Mouse (Mus musculus) urinary bladder, adult 2 months (tissue): ENCODE data around the gene Camsap1. TPM values are rescaled to one million over a fixed set of nuclear protein-coding genes. Genes with fewer than 3 reads are reported as not detected.

Experiments
- DNase-seq: peaks from one replicate; pipeline ENCODE4 v3.0.0; 2022; ENCODE audit warnings: low spot score
- polyA plus RNA-seq: library from polyadenylated mRNA; depleted of rRNA; stranded (reverse); fragments of >200 nt; gene quantifications from 2 replicates; pipeline ENCODE4 v1.2.3, GENCODE M21; 2012

The Camsap1 gene
- polyA plus RNA-seq, 1 experiment: 7.4 TPM

DNA sequence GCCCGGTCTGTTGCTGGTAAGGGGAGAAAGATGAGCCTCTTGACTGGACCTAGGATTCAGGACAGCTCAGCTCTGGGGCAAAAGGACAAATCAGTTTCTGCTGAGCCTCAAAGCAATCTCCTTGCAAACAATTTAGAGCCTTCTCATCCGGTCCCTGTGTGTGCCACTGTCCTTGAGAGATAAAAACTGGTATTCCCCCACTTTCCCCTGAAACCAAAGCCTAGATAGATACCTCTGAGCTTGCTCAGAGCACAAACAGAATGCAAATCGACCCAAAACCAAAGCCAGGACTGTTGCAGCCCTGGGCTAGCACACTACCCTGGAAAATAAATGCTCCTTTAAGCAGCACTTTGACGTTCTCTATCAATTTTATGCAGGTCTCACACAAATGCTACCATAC, 4.1 kb downstream of the Camsap1 start:
- no peak for DNase-seq

DNA sequence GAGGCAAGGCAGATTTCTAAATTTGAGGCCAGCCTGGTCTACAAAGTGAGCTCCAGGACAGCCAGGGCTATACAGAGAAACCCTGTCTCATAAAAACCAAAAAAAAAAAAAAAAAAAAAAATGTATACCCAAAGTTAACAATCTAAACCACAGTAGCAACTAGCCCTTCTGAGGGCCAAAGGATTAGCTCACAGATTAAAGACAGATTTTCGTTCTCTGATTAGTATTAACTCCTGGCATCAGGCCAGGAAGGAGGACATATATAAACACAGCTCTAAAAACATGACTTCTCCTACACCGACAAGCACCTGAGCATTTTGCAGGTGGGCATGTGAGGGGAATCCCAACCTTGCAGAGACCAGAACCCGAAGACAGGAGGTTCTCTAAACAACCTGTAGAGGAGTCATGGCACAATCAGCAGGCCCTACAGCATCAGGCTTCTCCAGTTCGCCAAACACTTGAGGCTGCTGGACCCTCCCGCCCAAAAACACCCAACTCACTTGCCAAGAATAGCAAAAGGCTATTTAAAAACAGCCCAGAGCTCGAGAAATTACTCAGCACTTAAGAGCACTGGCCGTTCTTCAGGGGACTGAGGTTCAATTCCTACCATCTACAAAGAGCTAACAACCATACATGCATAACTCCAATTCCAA, 5.4 kb downstream of the Camsap1 start:
- no peak for DNase-seq

DNA sequence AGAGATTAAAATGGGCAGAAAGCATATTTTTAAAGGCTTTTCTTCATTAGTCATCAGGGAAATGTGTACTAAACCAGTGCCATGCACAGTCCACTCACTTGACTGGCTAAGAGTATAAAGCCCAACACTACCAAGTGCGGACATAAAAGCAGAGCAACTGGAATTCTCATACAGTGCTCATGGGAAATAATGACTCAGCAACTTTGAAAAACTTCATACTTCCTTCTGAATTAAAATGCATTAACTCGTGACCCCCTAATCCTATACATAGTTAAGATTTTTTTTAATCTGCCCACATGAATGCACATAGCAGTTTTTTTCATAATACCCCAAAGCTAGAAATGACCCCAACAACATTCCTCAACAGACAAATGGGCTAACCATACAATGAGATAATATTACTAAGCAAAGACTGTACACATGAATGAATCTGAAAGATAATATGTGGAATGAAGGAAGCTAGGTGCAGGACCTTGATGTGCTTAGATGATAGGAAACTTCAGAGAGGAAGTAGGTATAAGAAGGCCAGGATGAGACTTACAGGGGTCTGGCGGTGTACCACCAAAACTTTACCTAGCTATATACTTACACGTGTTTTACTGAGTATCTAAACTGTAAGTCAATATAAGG, 7.8 kb downstream of the Camsap1 start:
- no peak for DNase-seq

DNA sequence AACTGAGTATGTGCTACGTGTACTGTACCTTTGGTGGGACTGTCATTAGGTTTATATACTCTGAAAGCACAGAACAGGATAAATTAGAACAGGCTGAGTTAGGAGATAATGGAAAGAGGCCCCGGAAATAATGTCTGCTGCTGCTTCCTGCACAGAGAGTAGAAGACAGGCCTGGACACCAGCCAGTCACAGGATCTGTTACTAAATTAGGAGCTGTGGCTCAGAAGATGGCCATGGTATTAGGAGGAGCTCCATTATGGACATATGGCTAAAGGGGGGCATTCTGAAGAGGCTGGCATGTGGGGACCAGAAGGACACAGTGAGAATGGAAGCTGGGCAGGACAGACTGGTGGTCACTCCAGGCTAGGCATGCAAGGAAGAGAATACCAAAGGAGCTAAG, 12.7 kb downstream of the Camsap1 start:
- DNase-seq: no peak

DNA sequence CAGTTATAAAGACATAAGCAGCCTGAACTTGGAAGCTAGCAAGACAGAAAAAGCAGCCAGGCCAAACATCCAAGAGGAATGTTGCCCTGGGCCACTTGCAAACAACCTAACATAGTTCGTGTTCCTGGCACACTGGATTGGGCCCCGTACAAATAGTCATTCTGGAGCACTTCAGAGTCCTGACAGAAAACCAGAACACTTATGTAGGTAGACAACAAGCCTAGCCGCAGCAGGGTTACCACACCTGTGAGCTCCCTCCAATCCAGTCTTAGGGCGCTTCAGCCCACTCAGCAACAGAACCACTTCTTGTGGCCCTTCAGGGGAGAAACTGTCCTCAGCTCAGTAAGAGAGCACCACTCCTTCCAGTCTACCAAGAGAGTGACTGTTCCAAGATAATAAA, 13.8 kb downstream of the Camsap1 start:
- DNase-seq: no peak

DNA sequence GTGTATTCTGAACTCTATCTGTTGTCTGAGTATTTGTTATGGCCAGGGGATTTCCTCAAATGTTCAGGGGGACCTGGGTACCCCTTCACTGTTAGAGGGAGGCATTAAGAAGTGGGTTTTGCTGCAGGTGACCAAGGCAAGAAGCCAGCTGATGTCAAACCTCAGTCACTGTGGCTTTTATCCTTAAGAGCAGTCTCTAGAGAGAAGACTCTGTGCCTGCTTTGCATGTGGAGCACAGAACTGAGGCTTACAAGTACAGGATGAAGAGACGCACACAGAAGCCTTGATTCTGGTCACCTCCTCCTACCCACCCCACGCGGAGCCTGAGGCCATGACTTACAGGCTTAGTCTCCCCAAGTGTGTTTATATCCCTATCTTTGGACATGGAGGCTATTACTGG, 33.8 kb downstream of the Camsap1 start:
- DNase-seq: no peak

DNA sequence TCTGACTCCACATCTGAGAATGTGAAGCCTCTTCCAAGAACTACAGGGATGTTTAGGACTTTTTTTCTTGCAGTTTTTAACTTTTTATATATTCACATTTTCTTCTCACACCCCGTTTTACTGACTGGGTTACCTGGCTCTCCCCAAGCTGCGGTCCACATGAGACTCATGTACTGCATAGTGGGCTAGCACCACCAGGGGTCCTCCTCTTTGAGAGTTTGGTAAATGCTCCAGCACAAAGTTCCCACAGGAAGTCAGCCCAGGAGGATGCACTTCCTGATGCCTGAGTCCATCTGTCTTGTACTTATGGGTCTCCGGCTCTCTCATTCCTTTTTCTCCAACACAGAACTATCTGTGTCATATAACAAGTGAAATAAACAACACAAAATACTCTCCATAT, 35.1 kb downstream of the Camsap1 start:
- no peak for DNase-seq

DNA sequence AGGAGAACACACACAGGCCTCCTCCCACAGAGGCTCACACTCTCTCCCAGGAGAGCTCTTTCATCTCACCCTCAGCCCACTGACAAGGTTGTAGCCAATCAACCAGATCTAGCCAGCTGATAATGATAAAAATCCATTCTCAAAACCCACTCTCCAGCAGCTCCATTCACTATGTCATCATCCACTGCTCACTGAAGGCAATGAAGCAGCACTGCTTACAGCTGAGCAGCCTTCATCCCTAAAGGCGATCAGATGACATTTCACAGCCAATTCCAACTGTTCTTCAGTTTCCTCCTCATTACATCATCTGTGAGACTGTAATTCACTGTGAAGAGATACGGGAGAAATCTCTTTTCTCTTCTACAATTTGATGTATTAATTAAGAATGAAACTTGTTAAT, 39.3 kb downstream of the Camsap1 start:
- DNase-seq: no peak

DNA sequence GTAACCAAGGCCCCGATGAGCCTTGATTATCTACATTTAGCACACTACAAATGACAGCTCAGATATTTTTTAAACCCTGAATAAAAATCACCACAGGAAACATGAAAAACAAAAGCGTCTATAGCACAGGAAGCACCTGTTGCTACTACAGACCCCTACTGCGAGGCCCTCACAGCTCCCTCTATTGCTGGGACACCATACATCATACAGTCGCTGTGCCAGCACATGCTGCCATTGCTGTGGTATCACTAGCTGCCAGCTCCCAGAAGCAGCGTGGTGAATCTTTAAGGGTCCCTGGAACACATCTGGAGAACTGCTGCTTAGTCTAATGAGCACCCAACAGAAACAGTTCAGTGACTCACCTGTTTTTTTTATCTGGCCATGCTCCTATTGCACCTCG, 42.6 kb downstream of the Camsap1 start:
- no peak for DNase-seq

DNA sequence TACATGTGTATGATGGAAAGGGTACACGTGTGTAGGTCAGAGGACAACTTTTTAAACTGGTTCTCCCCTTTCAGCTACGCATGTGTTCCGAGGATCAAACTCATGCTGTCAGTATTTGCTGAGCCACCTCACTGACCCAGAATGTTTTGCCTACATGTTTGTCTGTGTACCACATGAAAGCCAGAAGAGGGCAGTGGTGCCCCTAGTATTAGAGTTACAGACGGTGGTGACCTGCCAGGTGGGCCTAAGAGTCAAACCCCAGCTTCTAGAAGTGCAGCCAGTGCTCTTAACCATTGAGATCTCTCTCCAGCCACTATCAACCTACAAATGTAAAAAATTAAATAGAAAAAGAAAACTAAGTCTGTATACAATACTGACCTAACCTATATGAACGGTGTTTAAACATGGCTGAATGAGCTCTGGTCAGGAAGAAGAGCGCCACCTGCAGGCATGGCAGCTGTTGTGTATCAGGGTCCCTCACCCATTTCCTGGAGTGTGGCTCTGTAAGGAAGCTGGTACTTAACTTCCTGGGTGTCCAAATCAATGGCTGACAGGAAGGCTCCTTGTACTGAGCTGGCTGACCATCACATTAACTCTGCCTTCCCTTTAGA, 51.7 kb downstream of the Camsap1 start:
- DNase-seq: no peak

DNA sequence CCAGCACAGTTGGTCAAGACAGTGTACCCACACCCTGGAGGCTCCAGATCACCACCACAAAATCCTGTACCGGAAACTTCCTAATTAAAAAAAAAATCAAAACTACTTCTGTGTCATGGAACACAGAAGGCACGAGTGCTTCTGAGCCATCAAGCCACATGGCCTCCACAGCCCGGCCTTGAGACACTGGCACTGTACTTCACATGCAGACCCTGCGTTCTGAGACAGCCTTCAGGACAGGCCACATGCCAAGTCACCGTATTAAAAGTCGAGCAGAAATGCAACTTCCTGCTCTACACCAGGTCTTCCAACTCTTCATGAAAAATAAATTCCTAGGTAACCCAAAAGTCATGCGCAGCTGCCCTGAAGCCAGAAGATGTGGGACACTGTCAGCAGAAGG, 55.3 kb downstream of the Camsap1 start:
- no peak for DNase-seq

DNA sequence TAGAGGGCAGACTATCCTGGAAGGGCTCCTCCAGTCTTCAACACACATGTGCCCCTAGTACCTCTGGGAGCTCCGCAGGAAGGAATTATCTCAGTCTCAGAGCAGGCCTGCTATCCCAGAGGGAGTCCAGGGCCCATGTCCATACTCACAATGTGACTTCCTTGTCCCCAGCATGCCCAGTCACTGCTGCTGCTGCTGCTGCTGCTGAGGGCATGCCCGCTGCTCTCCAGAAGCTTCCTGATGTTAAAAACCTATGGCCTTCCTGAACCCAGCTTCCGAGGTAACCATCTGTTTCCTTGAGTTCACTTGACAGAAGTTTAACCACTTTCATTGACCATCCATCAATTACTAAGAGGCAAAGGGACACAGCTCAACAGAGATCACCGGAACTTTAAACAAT, 58.1 kb downstream of the Camsap1 start:
- DNase-seq: no peak

DNA sequence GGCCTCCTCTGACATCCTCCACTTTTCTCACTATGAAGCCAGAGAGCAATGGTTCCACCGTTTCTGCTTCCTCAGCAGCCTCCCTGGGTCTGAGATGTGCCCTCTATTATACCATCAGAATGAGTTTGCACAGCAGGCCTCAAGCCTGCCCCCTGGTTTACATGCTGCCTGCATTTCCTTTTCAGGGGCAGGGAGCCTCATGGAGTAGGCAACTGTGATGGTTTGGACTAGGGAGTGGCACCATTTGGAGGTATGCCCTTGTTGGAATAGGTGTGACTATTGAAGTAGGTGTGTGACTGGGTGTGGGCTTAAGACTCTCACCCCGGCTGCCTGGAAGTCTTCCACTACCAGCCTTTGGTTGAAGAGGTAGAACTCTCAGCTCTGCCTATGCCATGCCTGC, 59.3 kb downstream of the Camsap1 start:
- DNase-seq: no peak

DNA sequence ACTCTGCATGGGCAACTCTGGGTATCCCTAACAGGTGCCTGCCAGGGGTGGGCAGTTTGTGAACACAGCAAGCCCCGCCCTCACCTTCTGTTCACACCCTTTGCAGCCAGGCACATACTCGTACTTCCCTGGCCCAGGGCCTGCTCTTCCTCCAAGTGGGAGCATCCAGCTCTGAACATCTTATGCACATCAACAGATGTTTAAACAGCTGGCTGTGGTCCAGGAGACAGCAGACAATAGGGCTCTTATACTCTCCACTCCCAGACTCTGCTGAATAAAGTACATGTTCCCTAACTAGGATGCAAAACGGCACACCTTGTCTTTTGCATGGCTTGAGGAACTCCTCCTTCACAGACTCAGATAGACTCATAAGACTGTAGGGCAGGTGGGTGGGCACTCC, 63.1 kb downstream of the Camsap1 start:
- no peak for DNase-seq

DNA sequence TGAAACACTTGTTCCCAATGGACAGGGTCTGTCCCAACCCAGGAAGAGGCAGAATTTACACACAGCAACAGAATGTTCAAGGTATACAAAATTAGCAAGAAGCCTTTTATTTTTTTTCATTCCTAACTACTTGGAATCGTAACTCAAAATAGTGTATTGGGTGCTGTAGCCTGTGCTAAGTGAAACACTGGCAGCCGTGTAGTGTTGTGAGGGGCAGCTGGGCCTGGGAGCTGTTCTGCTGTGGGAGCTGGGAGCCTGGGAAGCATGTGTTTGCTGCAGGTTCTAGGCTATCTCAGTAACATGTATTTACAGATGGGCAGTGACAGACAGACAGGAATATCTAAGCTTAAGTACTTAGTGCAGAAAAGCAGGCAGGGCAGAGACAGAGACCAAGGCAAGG, 64.7 kb downstream of the Camsap1 start:
- DNase-seq: no peak

DNA sequence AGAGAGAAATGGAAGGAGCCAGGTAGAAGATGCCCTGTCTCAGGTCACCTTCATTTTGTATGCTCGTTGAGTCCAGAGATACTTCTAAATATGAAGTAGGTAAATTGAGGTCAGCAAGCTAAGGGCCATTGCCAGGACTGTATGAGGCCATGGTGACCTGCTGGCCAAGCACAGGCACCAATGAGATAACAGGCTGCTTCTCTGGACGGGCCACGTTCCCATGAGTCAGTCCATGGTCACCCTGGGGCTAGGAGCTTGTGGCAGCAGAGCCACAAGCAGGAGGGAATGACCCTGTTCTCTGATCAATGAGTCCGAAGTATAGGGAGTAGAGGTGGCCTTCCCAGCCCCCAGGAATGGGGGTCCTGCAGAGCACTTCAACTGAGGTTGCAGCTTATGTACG, 68.3 kb downstream of the Camsap1 start:
- no peak for DNase-seq

DNA sequence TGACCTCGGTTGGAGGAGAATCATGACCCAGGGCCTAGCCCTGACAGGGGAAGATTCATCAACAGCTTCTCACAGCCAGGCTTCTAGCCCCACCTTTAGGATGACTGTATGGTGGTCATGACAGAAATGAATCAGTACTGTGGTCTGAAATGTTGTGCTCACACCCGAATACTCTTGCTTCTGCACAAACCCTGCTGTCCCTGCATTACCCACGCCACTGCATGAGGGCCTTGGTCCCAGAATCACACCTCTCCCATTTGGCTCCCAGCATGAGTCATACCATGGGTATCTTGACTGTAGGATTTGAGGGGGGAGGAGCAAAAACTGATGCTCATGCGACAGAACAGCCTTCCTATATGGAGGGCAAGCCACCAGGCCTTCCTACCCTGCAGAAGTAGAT, 68.9 kb downstream of the Camsap1 start:
- DNase-seq: no peak

DNA sequence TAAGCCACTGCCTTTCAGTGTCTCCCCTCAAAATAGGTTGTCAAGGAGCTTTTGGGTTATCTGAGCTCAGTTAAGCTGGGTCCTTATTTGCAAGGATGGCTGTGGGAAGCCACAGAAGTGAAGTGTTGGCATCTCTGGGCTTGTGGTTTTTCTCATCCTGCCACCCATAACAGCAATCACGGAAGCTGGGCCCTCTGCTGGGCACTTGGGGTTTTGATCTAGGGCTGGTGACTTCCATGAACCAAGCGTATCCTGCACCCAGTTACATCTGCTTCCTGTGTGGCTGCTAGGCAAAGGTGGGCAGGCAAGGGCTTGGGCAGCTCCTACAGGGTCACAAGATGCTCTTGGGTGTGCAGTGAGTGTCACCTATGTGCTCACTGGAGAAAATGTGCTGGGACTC, 69.8 kb downstream of the Camsap1 start:
- DNase-seq: no peak

DNA sequence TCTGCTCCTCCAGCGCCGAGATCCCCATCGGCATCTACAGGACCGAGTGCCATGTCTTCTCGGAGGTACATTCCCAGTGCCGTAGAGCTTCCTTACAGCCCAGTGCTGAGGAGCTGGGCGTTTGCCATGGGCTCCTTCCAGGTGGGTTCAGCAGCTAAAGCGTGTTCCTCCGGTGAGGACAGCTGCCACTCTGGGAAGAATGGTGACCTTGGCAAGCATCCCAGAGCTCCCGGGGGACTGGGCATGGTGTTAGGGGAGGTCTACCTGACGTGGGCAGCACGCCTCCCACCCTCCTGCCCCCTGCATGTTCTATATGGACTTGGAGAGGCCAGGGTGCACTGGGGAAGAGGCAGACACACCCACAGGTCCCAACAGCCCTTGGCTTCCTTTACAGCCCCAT, 73.2 kb downstream of the Camsap1 start:
- DNase-seq: no peak

DNA sequence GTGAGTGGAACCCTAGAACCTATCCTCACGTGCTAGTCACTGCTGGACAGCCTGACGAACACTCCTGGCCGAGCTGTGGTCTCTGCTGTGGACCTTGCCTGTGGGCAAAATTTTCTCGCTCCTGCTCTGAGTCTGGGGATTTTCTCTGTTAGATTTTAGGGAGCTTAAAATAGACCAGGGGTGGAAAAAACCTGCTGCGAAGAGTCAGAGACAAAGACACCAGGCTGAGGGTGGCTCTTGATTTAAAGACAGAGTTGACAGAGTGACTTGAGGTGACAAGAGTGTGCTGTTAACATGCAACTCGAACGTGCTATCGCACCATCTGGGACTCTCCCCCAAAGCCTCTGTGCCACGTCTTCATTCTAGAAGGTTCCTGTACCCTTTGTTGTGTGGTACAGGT, 84.1 kb downstream of the Camsap1 start:
- no peak for DNase-seq

DNA sequence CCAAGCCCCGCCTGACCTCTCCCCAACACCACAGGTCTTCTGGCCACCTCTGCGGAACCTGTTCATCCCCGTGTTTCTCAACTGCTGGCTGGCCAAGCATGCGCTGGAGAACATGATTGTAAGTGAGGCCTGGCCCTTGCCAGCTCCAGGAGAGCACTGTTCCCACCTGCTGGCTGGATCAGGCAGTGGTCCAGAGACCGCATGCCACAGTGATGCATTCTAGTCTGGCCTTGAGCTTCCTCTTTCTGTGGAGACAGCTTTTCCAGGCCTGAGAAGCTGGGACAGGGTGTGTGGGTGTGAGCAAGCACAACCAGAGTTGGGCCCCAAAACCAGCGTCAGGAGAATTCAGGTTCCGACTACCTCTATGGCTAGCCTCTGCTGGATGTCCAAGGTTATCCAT, 90.6 kb downstream of the Camsap1 start:
- DNase-seq: no peak

DNA sequence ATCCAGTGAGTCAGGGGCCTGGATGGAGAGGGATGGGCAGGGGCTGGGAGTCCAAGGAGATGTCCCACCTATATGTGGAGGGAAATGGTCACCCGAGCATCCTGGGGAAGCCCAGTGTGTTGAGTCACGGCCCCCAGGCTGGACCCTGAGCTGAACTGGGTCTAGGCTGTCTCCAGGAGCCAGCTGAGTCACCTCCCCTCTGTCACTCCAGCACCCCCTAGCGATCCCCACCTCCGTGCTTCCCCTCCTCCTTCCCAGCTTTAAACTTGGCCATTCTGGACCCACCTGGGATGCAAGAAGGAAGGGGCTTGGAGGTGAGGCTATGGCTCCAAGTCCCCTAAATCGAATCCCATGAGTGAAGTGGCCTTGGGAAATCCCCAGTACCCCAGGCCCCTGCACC, 94.9 kb downstream of the Camsap1 start:
- no peak for DNase-seq

DNA sequence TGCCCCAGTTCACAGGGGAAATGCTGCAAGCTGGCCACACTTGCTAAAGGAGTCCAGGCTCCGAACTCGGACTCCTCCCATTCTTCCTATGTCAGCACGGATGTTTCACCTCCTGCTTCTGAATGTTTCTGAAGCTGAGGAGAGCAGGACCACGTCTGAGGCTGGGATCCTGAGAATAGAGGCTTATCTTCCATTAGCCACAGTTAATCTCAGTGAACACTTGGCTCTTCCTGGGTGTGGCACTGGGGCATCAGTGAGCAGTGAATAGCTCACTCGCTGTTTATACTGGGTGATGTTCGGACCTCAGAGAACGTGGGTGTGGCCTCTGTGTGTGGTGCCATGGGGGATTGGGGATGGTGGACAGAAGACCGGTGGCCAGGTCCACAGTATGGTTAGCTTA, 95.9 kb downstream of the Camsap1 start:
- no peak for DNase-seq

DNA sequence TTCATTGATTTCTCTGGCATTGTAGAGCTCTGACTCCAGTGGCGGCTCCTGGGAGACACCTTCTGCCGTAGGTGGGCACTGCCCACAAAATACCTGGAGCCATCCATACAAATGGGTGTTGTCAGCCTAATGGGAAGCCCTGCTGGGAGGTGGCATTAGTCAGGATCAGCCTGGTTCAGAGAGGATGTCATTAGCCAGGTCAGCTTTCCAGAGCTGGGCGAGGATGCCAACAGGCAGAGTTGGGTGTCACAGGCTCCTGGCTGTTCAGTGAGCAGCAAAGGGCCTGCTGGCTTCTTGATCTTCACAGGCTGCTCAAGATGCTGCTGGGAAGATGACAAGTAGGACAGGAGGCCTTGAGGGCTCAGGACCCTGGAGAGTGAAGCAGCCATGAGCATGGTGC, 98.3 kb downstream of the Camsap1 start:
- DNase-seq: no peak
